Mouse (Mus musculus): ENCODE measurements around the gene Nlrx1. TPM values are rescaled to one million over a fixed set of nuclear protein-coding genes. Genes with fewer than 3 reads are reported as not detected.

Nlrx1 gene
- polyA plus RNA-seq, 1 experiment from 2014 or later, result 4.3 TPM

- Histone ChIP-seq H3K4me2 (no peak overlapping the region), H3K4me1 (replicated peaks; ENCODE audit: control insufficient read depth, insufficient read depth, low read length) (peaks cover 3% of the 10 kb centered on the region; the same call in 1 of the 2 replicates), H3K9ac (ENCODE audit: low read depth, low read length) (no peak overlapping the region), H3K27ac (ENCODE audit: low read depth, low read length) (no peak overlapping the region), H3K27me3 (replicated peaks; ENCODE audit: control insufficient read depth, insufficient read depth, low read length) (no peaks in the 10 kb centered on the region), H3K4me3 (ENCODE audit: low read depth, low read length) (no peak overlapping the region), H3K9me3 (ENCODE audit: control insufficient read depth, low read length) (no peaks in the 10 kb centered on the region), H3K36me3 (ENCODE audit: control insufficient read depth, insufficient read depth, low read length) (0 out of 2 replicates have a peak, but pooled peaks cover 2% of the 10 kb centered on the region)
- no peak for DNase-seq (ENCODE audit: low spot score)
- ATAC-seq (replicated peaks; ENCODE audit: low FRiP score), result no peak
- WGBS, result 93% methylated on average over 4 of the region's 4 CpGs
Measured at GRCm38 (mm10) chr9:44212406-44212805, 56.0 kb downstream of the Nlrx1 start.

- no peak for ATAC-seq (replicated peaks; ENCODE audit: low FRiP score)
- WGBS, result 94% methylated on average over 4 of the region's 4 CpGs
- Histone ChIP-seq H3K4me1 (replicated peaks; ENCODE audit: control insufficient read depth, insufficient read depth, low read length) (peaks cover 3% of the 10 kb centered on the region; the same call in 1 of the 2 replicates), H3K9ac (ENCODE audit: low read depth, low read length) (no peak overlapping the region), H3K27ac (ENCODE audit: low read depth, low read length) (no peak overlapping the region), H3K4me2 (no peak overlapping the region), H3K9me3 (ENCODE audit: control insufficient read depth, low read length) (no peaks in the 10 kb centered on the region), H3K27me3 (replicated peaks; ENCODE audit: control insufficient read depth, insufficient read depth, low read length) (no peaks in the 10 kb centered on the region), H3K36me3 (ENCODE audit: control insufficient read depth, insufficient read depth, low read length) (0 out of 2 replicates have a peak, but pooled peaks cover 2% of the 10 kb centered on the region), H3K4me3 (ENCODE audit: low read depth, low read length) (no peak overlapping the region)
- no peak for DNase-seq (ENCODE audit: low spot score)
Measured at GRCm38 (mm10) chr9:44209416-44209815, 59.0 kb downstream of the Nlrx1 start.

GRCm38 (mm10) chr9:44207840-44208239 lies 60.6 kb downstream of the Nlrx1 start:
- H3K27me3 ChIP-seq (replicated peaks; ENCODE audit: control insufficient read depth, insufficient read depth, low read length), result no peaks in the 10 kb centered on the region
- H3K9ac ChIP-seq (ENCODE audit: low read depth, low read length), result no peak overlapping the region
- no peak overlapping the region for H3K4me3 ChIP-seq (ENCODE audit: low read depth, low read length)
- ATAC-seq (replicated peaks; ENCODE audit: low FRiP score) (no peak), DNase-seq (ENCODE audit: low spot score) (no peak)
- no peaks in the 10 kb centered on the region for H3K9me3 ChIP-seq (ENCODE audit: control insufficient read depth, low read length)
- WGBS, result 91% methylated on average over 2 of the region's 2 CpGs
- H3K4me1 ChIP-seq (replicated peaks; ENCODE audit: control insufficient read depth, insufficient read depth, low read length), result peaks cover 3% of the 10 kb centered on the region; the same call in 1 of the 2 replicates
- no peak overlapping the region for H3K4me2 ChIP-seq
- H3K27ac ChIP-seq (ENCODE audit: low read depth, low read length), result no peak overlapping the region
- 0 out of 2 replicates have a peak, but pooled peaks cover 2% of the 10 kb centered on the region for H3K36me3 ChIP-seq (ENCODE audit: control insufficient read depth, insufficient read depth, low read length)

Other genes starting within 250 kb of the Nlrx1 start
- gene Thy1, start 225.2 kb downstream of the Nlrx1 start, polyA plus RNA-seq (2014; fragmentation: Nextera tagmentation; extraction: Ambion mirVana), result 0.18 TPM in 1 of 2 replicates, not detected in the other
- gene Usp2, start 201.6 kb downstream of the Nlrx1 start, polyA plus RNA-seq (2014; fragmentation: Nextera tagmentation; extraction: Ambion mirVana), result 4.4 and 7.7 TPM in 2 replicates
- 0.14 TPM in 1 of 2 replicates, not detected in the other for gene Mfrp, start 166.9 kb downstream of the Nlrx1 start, polyA plus RNA-seq (2014; fragmentation: Nextera tagmentation; extraction: Ambion mirVana)
- gene C1qtnf5, start 161.4 kb downstream of the Nlrx1 start, polyA plus RNA-seq (2014; fragmentation: Nextera tagmentation; extraction: Ambion mirVana), result 0.13 and 0.26 TPM in 2 replicates
- not detected in 2 replicates for gene Gm49380, start 155.1 kb downstream of the Nlrx1 start, polyA plus RNA-seq (2014; fragmentation: Nextera tagmentation; extraction: Ambion mirVana)
- 61.1 and 62.3 TPM in 2 replicates for gene Rnf26, start 155.1 kb downstream of the Nlrx1 start, polyA plus RNA-seq (2014; fragmentation: Nextera tagmentation; extraction: Ambion mirVana)
- 12.0 and 13.0 TPM in 2 replicates for gene Mcam, start 134.1 kb downstream of the Nlrx1 start, polyA plus RNA-seq (2014; fragmentation: Nextera tagmentation; extraction: Ambion mirVana)
- gene Cbl, start 34.5 kb downstream of the Nlrx1 start, polyA plus RNA-seq (2014; fragmentation: Nextera tagmentation; extraction: Ambion mirVana), result 12.0 and 12.7 TPM in 2 replicates
- gene Ccdc153, start 27.9 kb downstream of the Nlrx1 start, polyA plus RNA-seq (2014; fragmentation: Nextera tagmentation; extraction: Ambion mirVana), result not detected in 2 replicates
- 0.10 TPM in 1 of 2 replicates, not detected in the other for gene Pdzd3, start 17.1 kb downstream of the Nlrx1 start, polyA plus RNA-seq (2014; fragmentation: Nextera tagmentation; extraction: Ambion mirVana)
- 11.6 and 13.8 TPM in 2 replicates for gene Abcg4, start 20.0 kb upstream of the Nlrx1 start, polyA plus RNA-seq (2014; fragmentation: Nextera tagmentation; extraction: Ambion mirVana)
- gene Hinfp, start 37.1 kb upstream of the Nlrx1 start, polyA plus RNA-seq (2014; fragmentation: Nextera tagmentation; extraction: Ambion mirVana), result 19.3 and 20.2 TPM in 2 replicates
- gene C2cd2l, start 51.7 kb upstream of the Nlrx1 start, polyA plus RNA-seq (2014; fragmentation: Nextera tagmentation; extraction: Ambion mirVana), result 8.9 and 9.3 TPM in 2 replicates
- gene Dpagt1, start 57.4 kb upstream of the Nlrx1 start, polyA plus RNA-seq (2014; fragmentation: Nextera tagmentation; extraction: Ambion mirVana), result 39.5 and 41.9 TPM in 2 replicates
- 250 TPM in 2 replicates for gene H2afx, start 66.1 kb upstream of the Nlrx1 start, polyA plus RNA-seq (2014; fragmentation: Nextera tagmentation; extraction: Ambion mirVana)
- 879 and 949 TPM in 2 replicates for gene Hmbs, start 75.6 kb upstream of the Nlrx1 start, polyA plus RNA-seq (2014; fragmentation: Nextera tagmentation; extraction: Ambion mirVana)
- 25.2 and 26.1 TPM in 2 replicates for gene Vps11, start 93.1 kb upstream of the Nlrx1 start, polyA plus RNA-seq (2014; fragmentation: Nextera tagmentation; extraction: Ambion mirVana)
- 37.1 and 37.7 TPM in 2 replicates for gene Hyou1, start 110.9 kb upstream of the Nlrx1 start, polyA plus RNA-seq (2014; fragmentation: Nextera tagmentation; extraction: Ambion mirVana)
- 33.2 TPM in 2 replicates for gene Slc37a4, start 128.3 kb upstream of the Nlrx1 start, polyA plus RNA-seq (2014; fragmentation: Nextera tagmentation; extraction: Ambion mirVana)
- 2,656 and 2,838 TPM in 2 replicates for gene Rps25, start 138.5 kb upstream of the Nlrx1 start, polyA plus RNA-seq (2014; fragmentation: Nextera tagmentation; extraction: Ambion mirVana)
- gene Trappc4, start 139.0 kb upstream of the Nlrx1 start, polyA plus RNA-seq (2014; fragmentation: Nextera tagmentation; extraction: Ambion mirVana), result 99.5 and 107 TPM in 2 replicates
- gene Ccdc84, start 150.0 kb upstream of the Nlrx1 start, polyA plus RNA-seq (2014; fragmentation: Nextera tagmentation; extraction: Ambion mirVana), result 25.0 and 26.1 TPM in 2 replicates
- gene Foxr1, start 172.5 kb upstream of the Nlrx1 start, polyA plus RNA-seq (2014; fragmentation: Nextera tagmentation; extraction: Ambion mirVana), result not detected in 2 replicates
- gene Upk2, start 186.4 kb upstream of the Nlrx1 start, polyA plus RNA-seq (2014; fragmentation: Nextera tagmentation; extraction: Ambion mirVana), result not detected in 2 replicates
- 4.1 and 5.0 TPM in 2 replicates for gene Bcl9l, start 214.2 kb upstream of the Nlrx1 start, polyA plus RNA-seq (2014; fragmentation: Nextera tagmentation; extraction: Ambion mirVana)

Data from liver, embryonic 11.5 days (tissue).